Mouse (Mus musculus): ENCODE measurements around the gene Itpr2.

DNA sequence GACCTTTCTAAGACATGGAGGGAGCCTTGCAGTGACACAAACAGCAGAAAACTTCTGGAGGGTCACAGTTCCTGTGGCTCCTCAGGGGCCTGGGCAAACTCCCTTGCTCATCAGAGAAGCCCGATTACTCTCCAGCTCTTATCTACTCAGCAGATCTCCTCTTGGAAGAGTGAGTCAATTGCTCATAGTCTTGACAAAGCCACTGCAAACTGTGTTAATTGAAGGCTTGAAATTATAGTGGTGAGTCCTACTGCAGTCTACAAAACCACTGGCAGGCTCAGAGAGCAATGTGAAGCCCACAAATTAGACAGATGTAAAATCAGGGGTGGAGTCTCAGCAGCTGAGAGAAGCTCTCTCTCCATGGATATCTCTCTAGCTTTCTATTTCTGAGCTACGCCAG, 296.9 kb downstream of the Itpr2 start:
- TF ChIP-seq GATA1 (IDR thresholded peaks at IDR 0.05; ENCODE audit: borderline replicate concordance, low read length), result peak; percentile 51; the same call in 1 of the 3 replicates
- no peak for TF ChIP-seq FLI1 (IDR thresholded peaks at IDR 0.05; ENCODE audit: low read length)

Measured in megakaryocyte, embryonic 14.5 days (primary cell).